ENCODE assay signal across 23 mouse cellular contexts in genomic region chr6:18423112-18423511, GRCm38 (mm10).
A peak's percentile ranks its signal among the peaks of the same experiment; 100 is the strongest.
DNase-seq lines count a peak whose midpoint lies in the region; ATAC-seq and TF ChIP-seq lines count a peak whose summit lies in the region.
"Had no signal": no experiment of that assay in that cellular context is flagged by ENCODE, and none has a peak within 500 bp of the region (broad histone marks: within the 10 kb centered on the region; RNA-seq: fewer than 3 reads in every experiment).

No protein-coding gene starts in this region.

- ATAC-seq in midbrain, embryonic 11.5 days (ENCODE audit: low FRiP score), result no peak
- ATAC-seq in midbrain, embryonic 13.5 days, result no peak
- ATAC-seq: activated CD4-positive, CD25-positive, alpha-beta regulatory T cell, adult 4 months; forebrain, embryonic 14.5 days; Patski had no signal

- 77% methylated on average over 6 of the region's 6 CpGs for WGBS in midbrain, embryonic 11.5 days
- WGBS in midbrain, embryonic 13.5 days, result 71% methylated on average over 6 of the region's 6 CpGs

- H3K4me2 ChIP-seq in midbrain, embryonic 11.5 days, result no peak overlapping the region
- H3K4me2 ChIP-seq in midbrain, embryonic 13.5 days (replicated peaks), result no peak overlapping the region
- H3K4me2 ChIP-seq: embryonic facial prominence, embryonic 13.5 days; embryonic facial prominence, embryonic 15.5 days; forebrain, embryonic 12.5 days had no signal

- no peak for DNase-seq in layer of hippocampus, adult 2 months (ENCODE audit: low spot score in 2 of 2)
- DNase-seq in layer of hippocampus, adult 18-20 months (ENCODE audit: low spot score in 2 of 2), result no peak
- DNase-seq in midbrain, embryonic 11.5 days (ENCODE audit: low spot score, missing footprints), result peak; percentile 31
- DNase-seq in cerebellum, adult 11-12 months, result no peak
- DNase-seq: adrenal gland, adult 8-10 months; adrenal gland, postnatal 14 days; adrenal gland, postnatal 36 days; cerebellum, adult 18-20 months; cerebellum, adult 8-10 months; cerebellum, adult 9-11 months; cerebellum, postnatal 14 days; cerebellum, postnatal 36 days; embryo, embryonic 11 days had no signal

- H3K9me3 ChIP-seq in midbrain, embryonic 11.5 days (ENCODE audit: control insufficient read depth, low read length), result no peaks in the 10 kb centered on the region
- H3K9me3 ChIP-seq in midbrain, embryonic 13.5 days, result no peaks in the 10 kb centered on the region
- H3K9me3 ChIP-seq: embryonic facial prominence, embryonic 13.5 days; embryonic facial prominence, embryonic 15.5 days; forebrain, embryonic 10.5 days; forebrain, embryonic 12.5 days; G1E had no signal

- no peak for TF ChIP-seq CTCF in layer of hippocampus, adult 2 months (conservative IDR thresholded peaks at IDR 0.05)

- no peaks in the 10 kb centered on the region for H3K36me3 ChIP-seq in midbrain, embryonic 11.5 days (ENCODE audit: control insufficient read depth, insufficient read depth, low read length)
- peaks cover 19% of the 10 kb centered on the region for H3K36me3 ChIP-seq in midbrain, embryonic 13.5 days
- H3K36me3 ChIP-seq: embryonic facial prominence, embryonic 13.5 days; forebrain, embryonic 10.5 days; G1E had no signal

- H3K4me3 ChIP-seq in layer of hippocampus, adult 2 months, result no peak overlapping the region
- no peak overlapping the region for H3K4me3 ChIP-seq in midbrain, embryonic 11.5 days (ENCODE audit: low read depth, low read length)
- H3K4me3 ChIP-seq in midbrain, embryonic 13.5 days (replicated peaks), result no peak overlapping the region
- H3K4me3 ChIP-seq: embryonic facial prominence, embryonic 13.5 days; embryonic facial prominence, embryonic 15.5 days; erythroblast, embryonic 14.5 days; forebrain, embryonic 10.5 days; forebrain, embryonic 12.5 days had no signal

- peak overlapping the region; percentile 41 for H3K27ac ChIP-seq in layer of hippocampus, adult 2 months
- no peak overlapping the region for H3K27ac ChIP-seq in midbrain, embryonic 11.5 days (ENCODE audit: low read depth, low read length)
- H3K27ac ChIP-seq in midbrain, embryonic 13.5 days, result no peak overlapping the region
- H3K27ac ChIP-seq: embryonic facial prominence, embryonic 13.5 days; embryonic facial prominence, embryonic 15.5 days; forebrain, embryonic 10.5 days; forebrain, embryonic 12.5 days had no signal

- no peaks in the 10 kb centered on the region for H3K27me3 ChIP-seq in midbrain, embryonic 11.5 days (ENCODE audit: control insufficient read depth, insufficient read depth, low read length)
- no peaks in the 10 kb centered on the region for H3K27me3 ChIP-seq in midbrain, embryonic 13.5 days
- H3K27me3 ChIP-seq: embryonic facial prominence, embryonic 13.5 days; embryonic facial prominence, embryonic 15.5 days; forebrain, embryonic 12.5 days had no signal

- H3K4me1 ChIP-seq in midbrain, embryonic 11.5 days (ENCODE audit: control insufficient read depth, insufficient read depth, low read length), result no peaks in the 10 kb centered on the region
- 0 out of 2 replicates have a peak, but pooled peaks cover 3% of the 10 kb centered on the region for H3K4me1 ChIP-seq in midbrain, embryonic 13.5 days (replicated peaks)
- H3K4me1 ChIP-seq: embryonic facial prominence, embryonic 13.5 days; embryonic facial prominence, embryonic 15.5 days had no signal

- H3K9ac ChIP-seq in midbrain, embryonic 11.5 days (ENCODE audit: low read length), result no peak overlapping the region
- no peak overlapping the region for H3K9ac ChIP-seq in midbrain, embryonic 13.5 days (replicated peaks)
- H3K9ac ChIP-seq: embryonic facial prominence, embryonic 13.5 days; embryonic facial prominence, embryonic 15.5 days; forebrain, embryonic 12.5 days had no signal
